Mouse (Mus musculus): ENCODE data around the gene Brd1.
"Not testable (repeated sequence)": the region's sequence is repeated elsewhere in the genome, so short reads cannot be mapped to it uniquely, and the experiment has no call there.

GRCm38 (mm10) chr15:88706987-88707386 is 27.0 kb downstream of the Brd1 start:
- TF ChIP-seq CTCF, EP300 (IDR thresholded peaks at IDR 0.05): not testable (repeated sequence)
